Mouse (Mus musculus): ENCODE results near the gene Marveld3. TPM values are rescaled to one million over a fixed set of nuclear protein-coding genes. Genes with fewer than 3 reads are reported as not detected.

Gene Marveld3
- polyA plus RNA-seq, 1 experiment: 0.62 TPM

GRCm38 (mm10) chr8:109959112-109959511 is 2.9 kb downstream of the Marveld3 start:
- Histone ChIP-seq H3K4me3 (replicated peaks; ENCODE audit: control insufficient read depth, low read depth, low read length) (no peak overlapping the region), H3K27ac (ENCODE audit: control insufficient read depth, insufficient read depth, low read depth, low read length, poor library complexity) (no peak overlapping the region), H3K4me1 (ENCODE audit: control insufficient read depth, insufficient read depth, low read length) (no peaks in the 10 kb centered on the region)
- TF ChIP-seq POLR2A (IDR thresholded peaks at IDR 0.05; ENCODE audit: borderline replicate concordance, control insufficient read depth, low read depth, low read length) (no peak), CTCF (IDR thresholded peaks at IDR 0.05; ENCODE audit: control insufficient read depth, insufficient read depth, low read length) (no peak)
- WGBS: 67% methylated on average over 4 of the region's 4 CpGs

- TF ChIP-seq CTCF (IDR thresholded peaks at IDR 0.05; ENCODE audit: control insufficient read depth, insufficient read depth, low read length): no peak
- no peak for TF ChIP-seq POLR2A (IDR thresholded peaks at IDR 0.05; ENCODE audit: borderline replicate concordance, control insufficient read depth, low read depth, low read length)
- H3K27ac ChIP-seq (ENCODE audit: control insufficient read depth, insufficient read depth, low read depth, low read length, poor library complexity): no peak overlapping the region
- H3K4me3 ChIP-seq (replicated peaks; ENCODE audit: control insufficient read depth, low read depth, low read length): no peak overlapping the region
- WGBS: 59% methylated on average over 12 of the region's 12 CpGs
- no peaks in the 10 kb centered on the region for H3K4me1 ChIP-seq (ENCODE audit: control insufficient read depth, insufficient read depth, low read length)
Observed at GRCm38 (mm10) chr8:109958036-109958655, 3.9 kb downstream of the Marveld3 start.

GRCm38 (mm10) chr8:109957167-109958028 is 4.6 kb downstream of the Marveld3 start:
- Histone ChIP-seq H3K4me1 (ENCODE audit: control insufficient read depth, insufficient read depth, low read length) (no peaks in the 10 kb centered on the region), H3K4me3 (replicated peaks; ENCODE audit: control insufficient read depth, low read depth, low read length) (no peak overlapping the region), H3K27ac (ENCODE audit: control insufficient read depth, insufficient read depth, low read depth, low read length, poor library complexity) (no peak overlapping the region)
- TF ChIP-seq POLR2A (IDR thresholded peaks at IDR 0.05; ENCODE audit: borderline replicate concordance, control insufficient read depth, low read depth, low read length) (no peak), CTCF (IDR thresholded peaks at IDR 0.05; ENCODE audit: control insufficient read depth, insufficient read depth, low read length) (no peak)
- WGBS: 37% methylated on average over 16 of the region's 16 CpGs

GRCm38 (mm10) chr8:109954486-109954948 is 7.5 kb downstream of the Marveld3 start:
- Histone ChIP-seq H3K4me3 (replicated peaks; ENCODE audit: control insufficient read depth, low read depth, low read length) (no peak overlapping the region), H3K4me1 (ENCODE audit: control insufficient read depth, insufficient read depth, low read length) (no peaks in the 10 kb centered on the region), H3K27ac (ENCODE audit: control insufficient read depth, insufficient read depth, low read depth, low read length, poor library complexity) (no peak overlapping the region)
- 77% methylated on average over 13 of the region's 13 CpGs for WGBS
- TF ChIP-seq CTCF (IDR thresholded peaks at IDR 0.05; ENCODE audit: control insufficient read depth, insufficient read depth, low read length): no peak
- TF ChIP-seq POLR2A (IDR thresholded peaks at IDR 0.05; ENCODE audit: borderline replicate concordance, control insufficient read depth, low read depth, low read length): no peak

- TF ChIP-seq POLR2A (IDR thresholded peaks at IDR 0.05; ENCODE audit: borderline replicate concordance, control insufficient read depth, low read depth, low read length) (no peak), CTCF (IDR thresholded peaks at IDR 0.05; ENCODE audit: control insufficient read depth, insufficient read depth, low read length) (no peak)
- H3K4me3 ChIP-seq (replicated peaks; ENCODE audit: control insufficient read depth, low read depth, low read length): no peak overlapping the region
- H3K27ac ChIP-seq (ENCODE audit: control insufficient read depth, insufficient read depth, low read depth, low read length, poor library complexity): no peak overlapping the region
- 79% methylated on average over 7 of the region's 7 CpGs for WGBS
- H3K4me1 ChIP-seq (ENCODE audit: control insufficient read depth, insufficient read depth, low read length): no peaks in the 10 kb centered on the region
Observed at GRCm38 (mm10) chr8:109952171-109952570, 9.8 kb downstream of the Marveld3 start.

- no peak for TF ChIP-seq POLR2A (IDR thresholded peaks at IDR 0.05; ENCODE audit: borderline replicate concordance, control insufficient read depth, low read depth, low read length)
- TF ChIP-seq CTCF (IDR thresholded peaks at IDR 0.05; ENCODE audit: control insufficient read depth, insufficient read depth, low read length): no peak
- Histone ChIP-seq H3K27ac (ENCODE audit: control insufficient read depth, insufficient read depth, low read depth, low read length, poor library complexity) (no peak overlapping the region), H3K4me3 (replicated peaks; ENCODE audit: control insufficient read depth, low read depth, low read length) (no peak overlapping the region), H3K4me1 (ENCODE audit: control insufficient read depth, insufficient read depth, low read length) (no peaks in the 10 kb centered on the region)
- WGBS: 8% methylated on average over 19 of the region's 19 CpGs
Observed at GRCm38 (mm10) chr8:109948285-109948564, 13.8 kb downstream of the Marveld3 start.

- Histone ChIP-seq H3K4me3 (replicated peaks; ENCODE audit: control insufficient read depth, low read depth, low read length) (no peak overlapping the region), H3K27ac (ENCODE audit: control insufficient read depth, insufficient read depth, low read depth, low read length, poor library complexity) (no peak overlapping the region), H3K4me1 (ENCODE audit: control insufficient read depth, insufficient read depth, low read length) (no peaks in the 10 kb centered on the region)
- 6% methylated on average over 26 of the region's 26 CpGs for WGBS
- peak; percentile 56; the same call in 1 of the 2 replicates for TF ChIP-seq CTCF (IDR thresholded peaks at IDR 0.05; ENCODE audit: control insufficient read depth, insufficient read depth, low read length)
- TF ChIP-seq POLR2A (IDR thresholded peaks at IDR 0.05; ENCODE audit: borderline replicate concordance, control insufficient read depth, low read depth, low read length): no peak
Observed at GRCm38 (mm10) chr8:109947447-109948284, 14.3 kb downstream of the Marveld3 start.

- Histone ChIP-seq H3K4me3 (replicated peaks; ENCODE audit: control insufficient read depth, low read depth, low read length) (no peak overlapping the region), H3K4me1 (ENCODE audit: control insufficient read depth, insufficient read depth, low read length) (no peaks in the 10 kb centered on the region), H3K27ac (ENCODE audit: control insufficient read depth, insufficient read depth, low read depth, low read length, poor library complexity) (no peak overlapping the region)
- 88% methylated on average over 7 of the region's 7 CpGs for WGBS
- TF ChIP-seq POLR2A (IDR thresholded peaks at IDR 0.05; ENCODE audit: borderline replicate concordance, control insufficient read depth, low read depth, low read length) (no peak), CTCF (IDR thresholded peaks at IDR 0.05; ENCODE audit: control insufficient read depth, insufficient read depth, low read length) (no peak)
Observed at GRCm38 (mm10) chr8:109946272-109946671, 15.7 kb downstream of the Marveld3 start.
